Mouse (Mus musculus): ENCODE measurements around the gene Shq1. TPM values are rescaled to one million over a fixed set of nuclear protein-coding genes. Genes with fewer than 3 reads are reported as not detected.

Gene Shq1
- polyA plus RNA-seq, 1 experiment from 2014 or later = 16.6 TPM

DNA sequence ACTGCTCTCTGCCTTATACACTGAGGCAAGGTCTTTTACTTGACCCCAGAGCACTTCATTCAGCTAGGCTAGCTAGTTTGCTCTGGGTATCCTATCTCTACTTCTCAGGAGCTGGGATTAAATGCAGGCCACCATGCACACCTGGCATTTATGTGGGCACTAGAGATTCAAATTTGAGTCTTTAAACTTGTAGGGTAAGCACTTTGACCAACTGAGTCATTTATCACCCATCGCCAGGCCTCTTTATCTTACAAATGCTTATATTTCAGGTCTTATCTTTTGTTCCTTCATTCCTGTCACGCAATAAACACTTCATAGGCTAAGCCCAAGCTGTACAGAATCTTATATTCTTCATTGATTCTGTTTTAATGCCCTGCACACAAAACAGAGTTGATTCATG lies 47.0 kb downstream of the Shq1 start:
- no peak overlapping the region for H3K4me3 ChIP-seq (ENCODE audit: low read depth, low read length)
- no peak overlapping the region for H3K4me2 ChIP-seq (ENCODE audit: low read length)
- no peak overlapping the region for H3K9ac ChIP-seq (ENCODE audit: low read length)
- no peak overlapping the region for H3K27ac ChIP-seq (ENCODE audit: low read depth)
- no peak for ATAC-seq (replicated peaks; ENCODE audit: low FRiP score, low TSS enrichment, low read depth)
- H3K27me3 ChIP-seq (replicated peaks; ENCODE audit: control insufficient read depth, insufficient read depth, low read length) = no peaks in the 10 kb centered on the region
- 66% methylated on average over 2 of the region's 2 CpGs for WGBS
- no peaks in the 10 kb centered on the region for H3K9me3 ChIP-seq (ENCODE audit: control insufficient read depth, low read length)
- no peaks in the 10 kb centered on the region for H3K4me1 ChIP-seq (replicated peaks; ENCODE audit: control insufficient read depth, insufficient read depth, low read length)
- DNase-seq (ENCODE audit: low spot score) = no peak
- H3K36me3 ChIP-seq (ENCODE audit: control insufficient read depth, insufficient read depth, low read length) = peaks cover 5% of the 10 kb centered on the region; the same call in 1 of the 2 replicates

DNA sequence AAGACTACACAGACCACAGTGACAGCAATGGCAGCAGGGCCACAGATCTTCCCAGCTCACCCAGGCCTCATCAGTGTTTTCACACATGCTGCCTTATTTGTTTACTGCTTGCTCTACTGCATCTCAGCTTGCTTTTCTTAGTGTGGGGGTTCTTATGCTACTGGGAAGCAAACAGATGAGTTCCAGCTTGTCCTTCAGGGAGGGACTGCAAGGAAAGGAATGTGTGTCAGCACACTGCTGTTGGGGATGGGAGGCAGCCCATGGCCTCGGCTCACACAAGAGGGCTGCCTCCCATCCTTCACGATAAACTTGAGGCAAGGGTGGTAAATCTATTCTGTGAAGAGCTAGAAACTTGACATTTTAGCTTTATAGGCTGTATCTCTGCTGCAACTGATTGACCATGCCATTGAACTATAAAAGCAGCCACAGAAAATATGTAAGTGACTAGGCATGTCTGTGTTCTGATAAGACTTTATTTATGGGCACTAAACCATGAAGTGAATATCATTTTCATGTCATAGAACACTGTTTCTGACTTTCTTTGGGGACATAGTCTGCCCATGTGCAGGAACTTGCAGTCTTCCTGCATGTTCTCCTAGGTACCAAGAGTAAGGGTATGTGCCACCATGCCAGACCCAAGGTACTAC lies 48.0 kb downstream of the Shq1 start:
- no peaks in the 10 kb centered on the region for H3K27me3 ChIP-seq (replicated peaks; ENCODE audit: control insufficient read depth, insufficient read depth, low read length)
- H3K9ac ChIP-seq (ENCODE audit: low read length) = no peak overlapping the region
- peaks cover 5% of the 10 kb centered on the region; the same call in 1 of the 2 replicates for H3K36me3 ChIP-seq (ENCODE audit: control insufficient read depth, insufficient read depth, low read length)
- H3K4me1 ChIP-seq (replicated peaks; ENCODE audit: control insufficient read depth, insufficient read depth, low read length) = no peaks in the 10 kb centered on the region
- H3K9me3 ChIP-seq (ENCODE audit: control insufficient read depth, low read length) = no peaks in the 10 kb centered on the region
- H3K4me2 ChIP-seq (ENCODE audit: low read length) = no peak overlapping the region
- no peak overlapping the region for H3K27ac ChIP-seq (ENCODE audit: low read depth)
- H3K4me3 ChIP-seq (ENCODE audit: low read depth, low read length) = no peak overlapping the region
- 32% methylated on average over 2 of the region's 2 CpGs for WGBS
- peak; percentile 38 for DNase-seq (ENCODE audit: low spot score)
- no peak for ATAC-seq (replicated peaks; ENCODE audit: low FRiP score, low TSS enrichment, low read depth)

DNA sequence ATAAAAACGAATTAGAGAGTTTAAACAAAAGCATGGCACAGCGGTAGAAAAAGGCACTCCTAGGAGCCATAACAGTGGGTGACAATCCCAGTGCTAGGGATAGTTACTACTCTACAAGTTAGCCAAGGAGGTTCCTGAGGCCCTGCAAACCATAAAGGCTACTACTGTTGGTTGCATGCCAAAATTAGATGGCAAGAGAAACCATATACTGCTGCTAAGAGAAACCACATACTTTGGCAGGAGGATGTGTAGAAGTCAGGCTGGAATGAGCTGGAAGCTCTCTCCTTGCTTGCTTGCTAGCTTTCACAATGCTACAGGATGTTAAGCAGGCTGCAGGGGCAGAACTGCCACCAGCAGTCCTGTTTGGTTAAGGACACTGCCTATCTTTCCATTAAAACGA lies 50.5 kb downstream of the Shq1 start:
- no peaks in the 10 kb centered on the region for H3K9me3 ChIP-seq (ENCODE audit: control insufficient read depth, low read length)
- no peak overlapping the region for H3K27ac ChIP-seq (ENCODE audit: low read depth)
- ATAC-seq (replicated peaks; ENCODE audit: low FRiP score, low TSS enrichment, low read depth) (no peak), DNase-seq (ENCODE audit: low spot score) (peak; percentile 37)
- H3K4me1 ChIP-seq (replicated peaks; ENCODE audit: control insufficient read depth, insufficient read depth, low read length) = no peaks in the 10 kb centered on the region
- WGBS = 88% methylated on average over 3 of the region's 3 CpGs
- H3K27me3 ChIP-seq (replicated peaks; ENCODE audit: control insufficient read depth, insufficient read depth, low read length) = no peaks in the 10 kb centered on the region
- H3K4me2 ChIP-seq (ENCODE audit: low read length) = no peak overlapping the region
- H3K9ac ChIP-seq (ENCODE audit: low read length) = no peak overlapping the region
- H3K36me3 ChIP-seq (ENCODE audit: control insufficient read depth, insufficient read depth, low read length) = peaks cover 5% of the 10 kb centered on the region; the same call in 1 of the 2 replicates
- H3K4me3 ChIP-seq (ENCODE audit: low read depth, low read length) = no peak overlapping the region

DNA sequence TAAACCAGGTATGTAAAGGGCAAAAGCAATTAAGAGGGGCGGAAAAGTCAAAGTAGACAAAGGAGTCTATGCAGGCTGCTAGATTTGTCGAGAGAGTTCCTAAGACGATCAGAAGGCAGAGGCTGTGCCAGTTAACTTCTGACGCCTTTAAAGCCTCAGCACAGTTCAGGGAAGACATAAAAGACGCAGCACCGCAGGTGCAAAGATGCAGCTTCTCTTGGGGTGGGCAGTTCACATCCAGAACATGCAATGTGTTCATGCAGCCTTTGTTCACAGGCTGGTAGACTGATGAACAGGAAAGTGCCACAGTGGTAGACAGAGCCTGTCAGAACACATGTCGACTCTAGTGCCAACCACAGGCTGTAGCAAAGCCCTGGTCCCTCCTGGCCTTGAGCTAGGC lies 51.6 kb downstream of the Shq1 start:
- no peaks in the 10 kb centered on the region for H3K27me3 ChIP-seq (replicated peaks; ENCODE audit: control insufficient read depth, insufficient read depth, low read length)
- H3K36me3 ChIP-seq (ENCODE audit: control insufficient read depth, insufficient read depth, low read length) = peaks cover 5% of the 10 kb centered on the region; the same call in 1 of the 2 replicates
- H3K27ac ChIP-seq (ENCODE audit: low read depth) = no peak overlapping the region
- peaks cover 5% of the 10 kb centered on the region for H3K4me1 ChIP-seq (replicated peaks; ENCODE audit: control insufficient read depth, insufficient read depth, low read length)
- H3K9ac ChIP-seq (ENCODE audit: low read length) = no peak overlapping the region
- WGBS = 89% methylated on average over 7 of the region's 7 CpGs
- H3K4me2 ChIP-seq (ENCODE audit: low read length) = no peak overlapping the region
- H3K9me3 ChIP-seq (ENCODE audit: control insufficient read depth, low read length) = no peaks in the 10 kb centered on the region
- DNase-seq (ENCODE audit: low spot score) = no peak
- no peak overlapping the region for H3K4me3 ChIP-seq (ENCODE audit: low read depth, low read length)
- ATAC-seq (replicated peaks; ENCODE audit: low FRiP score, low TSS enrichment, low read depth) = no peak

DNA sequence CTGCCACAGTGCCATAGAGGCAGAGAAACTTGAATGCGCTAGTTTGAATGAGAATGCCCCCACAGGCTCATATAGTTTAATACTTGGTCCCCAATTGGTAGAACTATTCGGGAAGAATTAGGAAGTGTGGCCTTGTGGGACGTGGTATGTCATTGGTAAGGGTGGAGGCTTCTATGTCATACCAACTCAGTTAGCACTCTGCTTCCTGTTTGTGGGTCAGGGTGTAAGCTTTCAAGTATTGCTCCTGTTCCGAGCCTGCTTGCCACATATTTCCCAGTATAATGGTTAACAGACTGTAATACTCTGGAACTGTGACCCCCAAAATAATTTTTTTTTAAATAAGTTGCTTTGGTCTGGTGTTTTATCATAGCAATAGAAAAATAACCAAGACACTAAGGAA lies 54.8 kb downstream of the Shq1 start:
- DNase-seq (ENCODE audit: low spot score) (no peak), ATAC-seq (replicated peaks; ENCODE audit: low FRiP score, low TSS enrichment, low read depth) (no peak)
- peaks cover 5% of the 10 kb centered on the region; the same call in 1 of the 2 replicates for H3K36me3 ChIP-seq (ENCODE audit: control insufficient read depth, insufficient read depth, low read length)
- no peaks in the 10 kb centered on the region for H3K9me3 ChIP-seq (ENCODE audit: control insufficient read depth, low read length)
- H3K27ac ChIP-seq (ENCODE audit: low read depth) = no peak overlapping the region
- H3K4me3 ChIP-seq (ENCODE audit: low read depth, low read length) = no peak overlapping the region
- H3K4me2 ChIP-seq (ENCODE audit: low read length) = no peak overlapping the region
- H3K27me3 ChIP-seq (replicated peaks; ENCODE audit: control insufficient read depth, insufficient read depth, low read length) = no peaks in the 10 kb centered on the region
- 91% methylated on average over 4 of the region's 4 CpGs for WGBS
- no peak overlapping the region for H3K9ac ChIP-seq (ENCODE audit: low read length)
- H3K4me1 ChIP-seq (replicated peaks; ENCODE audit: control insufficient read depth, insufficient read depth, low read length) = peaks cover 5% of the 10 kb centered on the region

DNA sequence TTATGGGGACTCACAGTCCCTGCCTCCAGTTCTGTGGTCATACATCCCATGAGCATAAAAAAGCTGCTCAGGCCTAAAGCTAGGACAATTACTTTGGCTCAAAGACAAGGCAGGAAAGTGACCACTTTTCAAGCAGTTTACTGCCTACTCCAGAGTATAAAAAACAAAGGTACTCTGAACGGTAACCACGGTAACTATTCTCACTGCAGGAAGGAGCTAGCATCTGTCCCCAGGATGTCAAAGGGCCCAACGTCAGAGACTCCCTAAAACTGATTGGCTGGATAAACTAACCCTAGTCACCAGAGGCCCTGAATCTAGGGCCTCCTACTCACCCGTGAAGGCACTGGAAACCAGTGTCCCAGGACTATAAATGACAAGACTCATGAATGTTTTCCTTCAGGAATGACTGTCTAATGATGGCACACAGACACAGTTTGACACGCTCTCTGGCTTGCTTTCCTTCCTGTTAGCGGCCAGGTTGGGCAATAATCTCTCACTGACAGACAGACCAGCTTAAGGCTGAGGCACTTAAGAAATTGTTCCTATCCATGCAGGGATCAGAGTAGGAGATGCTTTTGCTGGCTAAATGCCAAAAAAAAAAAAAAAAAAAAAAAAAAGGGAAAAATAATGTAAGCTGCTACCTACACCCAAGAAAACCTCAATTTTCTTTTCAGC lies 57.2 kb downstream of the Shq1 start:
- H3K4me3 ChIP-seq (ENCODE audit: low read depth, low read length) = no peak overlapping the region
- H3K4me2 ChIP-seq (ENCODE audit: low read length) = no peak overlapping the region
- H3K9ac ChIP-seq (ENCODE audit: low read length) = no peak overlapping the region
- no peak for DNase-seq (ENCODE audit: low spot score)
- H3K4me1 ChIP-seq (replicated peaks; ENCODE audit: control insufficient read depth, insufficient read depth, low read length) = peaks cover 5% of the 10 kb centered on the region
- ATAC-seq (replicated peaks; ENCODE audit: low FRiP score, low TSS enrichment, low read depth) = no peak
- H3K27me3 ChIP-seq (replicated peaks; ENCODE audit: control insufficient read depth, insufficient read depth, low read length) = no peaks in the 10 kb centered on the region
- no peaks in the 10 kb centered on the region for H3K36me3 ChIP-seq (ENCODE audit: control insufficient read depth, insufficient read depth, low read length)
- no peak overlapping the region for H3K27ac ChIP-seq (ENCODE audit: low read depth)
- no peaks in the 10 kb centered on the region for H3K9me3 ChIP-seq (ENCODE audit: control insufficient read depth, low read length)
- 39% methylated on average over 6 of the region's 6 CpGs for WGBS

DNA sequence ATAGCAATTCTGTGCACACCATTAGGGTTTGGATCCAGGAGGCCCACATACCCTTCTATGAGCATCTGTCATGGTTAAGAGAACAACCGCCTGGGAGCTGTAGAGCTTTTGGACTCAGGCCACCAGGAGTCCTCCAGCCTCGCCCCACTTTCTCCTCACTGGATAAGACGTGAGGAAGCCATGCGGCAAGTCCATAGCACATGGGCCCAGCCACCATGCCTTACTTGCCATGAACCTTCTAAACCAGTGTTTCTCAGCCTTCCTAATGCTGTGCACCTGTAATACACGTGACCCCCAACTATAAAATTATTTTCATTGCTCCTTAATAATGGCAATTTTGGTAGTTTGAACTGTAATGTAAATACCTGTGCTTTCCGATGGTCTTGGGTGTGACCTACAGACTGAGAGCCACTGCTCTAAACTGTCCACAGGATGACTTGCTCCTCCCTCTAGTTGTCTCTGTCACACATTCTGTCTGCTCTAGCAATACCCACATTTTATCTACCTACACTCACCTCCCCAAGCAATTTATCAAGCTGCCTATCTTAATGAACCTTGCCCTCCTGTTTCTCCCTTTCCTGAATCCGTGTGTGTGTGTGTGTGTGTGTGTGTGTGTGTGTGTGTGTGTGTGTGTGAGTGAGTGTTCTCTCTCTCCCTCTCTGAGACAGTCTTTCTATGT lies 59.9 kb downstream of the Shq1 start:
- WGBS = 84% methylated on average over 7 of the region's 7 CpGs
- Histone ChIP-seq H3K27ac (ENCODE audit: low read depth) (no peak overlapping the region), H3K9me3 (ENCODE audit: control insufficient read depth, low read length) (no peaks in the 10 kb centered on the region), H3K9ac (ENCODE audit: low read length) (no peak overlapping the region), H3K36me3 (ENCODE audit: control insufficient read depth, insufficient read depth, low read length) (0 out of 2 replicates have a peak, but pooled peaks cover 4% of the 10 kb centered on the region), H3K27me3 (replicated peaks; ENCODE audit: control insufficient read depth, insufficient read depth, low read length) (no peaks in the 10 kb centered on the region), H3K4me2 (ENCODE audit: low read length) (no peak overlapping the region), H3K4me1 (replicated peaks; ENCODE audit: control insufficient read depth, insufficient read depth, low read length) (peaks cover 5% of the 10 kb centered on the region), H3K4me3 (ENCODE audit: low read depth, low read length) (no peak overlapping the region)
- ATAC-seq (replicated peaks; ENCODE audit: low FRiP score, low TSS enrichment, low read depth) = no peak
- no peak for DNase-seq (ENCODE audit: low spot score)

DNA sequence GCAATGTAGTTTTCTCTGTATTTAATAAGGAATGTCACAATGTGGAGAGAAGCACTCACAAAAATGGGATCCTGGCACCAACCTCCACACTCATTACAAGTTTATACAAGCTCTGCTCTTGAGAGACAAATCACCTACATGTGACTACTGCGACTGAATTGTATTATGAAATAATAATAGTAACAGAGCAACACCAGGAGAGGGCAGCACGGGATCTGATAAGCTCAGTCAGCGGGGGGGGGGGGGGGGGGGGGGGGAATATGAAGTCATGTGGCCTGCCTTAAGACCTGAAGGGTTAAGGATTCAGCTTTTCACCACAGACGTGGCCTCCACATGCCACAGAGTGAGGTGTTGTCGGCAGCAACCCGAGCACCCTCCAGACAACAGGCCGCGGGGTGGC lies 60.8 kb downstream of the Shq1 start:
- H3K9ac ChIP-seq (ENCODE audit: low read length) = no peak overlapping the region
- H3K36me3 ChIP-seq (ENCODE audit: control insufficient read depth, insufficient read depth, low read length) = 0 out of 2 replicates have a peak, but pooled peaks cover 4% of the 10 kb centered on the region
- H3K27me3 ChIP-seq (replicated peaks; ENCODE audit: control insufficient read depth, insufficient read depth, low read length) = no peaks in the 10 kb centered on the region
- DNase-seq (ENCODE audit: low spot score) (no peak), ATAC-seq (replicated peaks; ENCODE audit: low FRiP score, low TSS enrichment, low read depth) (no peak)
- no peak overlapping the region for H3K4me3 ChIP-seq (ENCODE audit: low read depth, low read length)
- H3K4me1 ChIP-seq (replicated peaks; ENCODE audit: control insufficient read depth, insufficient read depth, low read length) = peaks cover 4% of the 10 kb centered on the region
- H3K9me3 ChIP-seq (ENCODE audit: control insufficient read depth, low read length) = no peaks in the 10 kb centered on the region
- H3K27ac ChIP-seq (ENCODE audit: low read depth) = no peak overlapping the region
- H3K4me2 ChIP-seq (ENCODE audit: low read length) = no peak overlapping the region
- 70% methylated on average over 7 of the region's 8 CpGs for WGBS
